Mouse (Mus musculus) small intestine, adult 2 months (tissue): ENCODE measurements around the gene Atp2b1. TPM values are rescaled to one million over a fixed set of nuclear protein-coding genes. Genes with fewer than 3 reads are reported as not detected.

Experiments
- H3K27ac ChIP-seq: fragments of 200-500 bp; 2 replicates; pipeline ENCODE4 v1.5.1; 2012; ENCODE audit warnings: low read depth, low read length, control low read depth, inconsistent platforms; ENCODE audit not compliant: insufficient read depth
- H3K27me3 ChIP-seq: fragments of 200-500 bp; 2 replicates; pipeline ENCODE4 v1.6.1; 2012; ENCODE audit warnings: mild to moderate bottlenecking, moderate library complexity, low read length, inconsistent platforms; ENCODE audit not compliant: control insufficient read depth, insufficient read depth
- H3K36me3 ChIP-seq: fragments of 200-500 bp; 2 replicates; pipeline ENCODE4 v1.6.1; 2012; ENCODE audit warnings: mild to moderate bottlenecking, low read length, control low read depth, inconsistent platforms; ENCODE audit not compliant: control insufficient read depth, insufficient read depth
- H3K4me1 ChIP-seq: fragments of 200-500 bp; 2 replicates; pipeline ENCODE4 v1.6.1; 2012; ENCODE audit warnings: low read length, inconsistent platforms, mixed read lengths; ENCODE audit not compliant: control insufficient read depth, insufficient read depth, insufficient read length
- H3K4me3 ChIP-seq: fragments of 200-500 bp; 2 replicates; pipeline ENCODE4 v1.5.1; 2012; ENCODE audit warnings: low read depth, mild to moderate bottlenecking, control low read depth, inconsistent platforms, low read length, moderate library complexity
- CTCF ChIP-seq: fragments of 200-500 bp; IDR thresholded peaks from 2 replicates; pipeline ENCODE4 v1.5.1; 2012; ENCODE audit warnings: low read depth, mild to moderate bottlenecking, control low read depth, inconsistent platforms, low read length, moderate library complexity, mixed read lengths; ENCODE audit not compliant: insufficient replicate concordance, insufficient read length; ENCODE audit errors: extremely low read depth
- POLR2A ChIP-seq: fragments of 200-500 bp; IDR thresholded peaks from 2 replicates; pipeline ENCODE4 v1.6.1; 2012; ENCODE audit warnings: low read depth, mild to moderate bottlenecking, control low read depth, inconsistent platforms, low read length, moderate library complexity
- WGBS: fragments of 180-500 bp; shearing (Covaris S2); methylation state at CpG from one replicate; pipeline ENCODE4 v1.1.7; 2018; 5-methylcytosine and 5-hydroxymethylcytosine counted together
- polyA plus RNA-seq: library from polyadenylated mRNA; depleted of rRNA; stranded (reverse); fragments of >200 nt; gene quantifications from 2 replicates; pipeline ENCODE4 v1.2.3, GENCODE M21; 2012; rRNA removed

Gene Atp2b1
- polyA plus RNA-seq, result 4.1 and 7.3 TPM in 2 replicates

- H3K36me3 ChIP-seq, result no peaks in the 10 kb centered on the region
- peak within 1 kb of the TSS; percentile 97 for H3K27ac ChIP-seq
- H3K4me3 ChIP-seq, result peak within 1 kb of the TSS; percentile 96
- H3K27me3 ChIP-seq, result no peaks in the 10 kb centered on the region
- whole genome bisulfite sequencing, result under 1% methylated on average over 109 of the region's 120 CpGs
- peak; percentile 88 for TF ChIP-seq POLR2A
- no peak for TF ChIP-seq CTCF
- H3K4me1 ChIP-seq, result no peaks in the 10 kb centered on the region
These were observed at the start of gene Atp2b1 for GRCm38 (mm10) chr10:98913961-98914809. TSS of gene Atp2b1 (plus strand) at chr10:98914406.

- Histone ChIP-seq H3K27me3 (no peaks in the 10 kb centered on the region), H3K36me3 (no peaks in the 10 kb centered on the region), H3K4me1 (peaks cover 8% of the 10 kb centered on the region; the same call in 1 of the 2 replicates), H3K4me3 (no peak overlapping the region), H3K27ac (peak overlapping the region; percentile 90)
- TF ChIP-seq CTCF (no peak), POLR2A (no peak)
- WGBS, result 52% methylated on average over 3 of the region's 3 CpGs
These were observed 49.4 kb upstream of the Atp2b1 start for GRCm38 (mm10) chr10:98864851-98865250.

GRCm38 (mm10) chr10:98866836-98867370 lies 47.3 kb upstream of the Atp2b1 start:
- no peak for TF ChIP-seq CTCF
- no peak for TF ChIP-seq POLR2A
- Histone ChIP-seq H3K27me3 (no peaks in the 10 kb centered on the region), H3K36me3 (no peaks in the 10 kb centered on the region), H3K27ac (no peak overlapping the region), H3K4me3 (no peak overlapping the region), H3K4me1 (peaks cover 8% of the 10 kb centered on the region; the same call in 1 of the 2 replicates)
- 98% methylated on average over 5 of the region's 5 CpGs for WGBS

GRCm38 (mm10) chr10:98868351-98868908 lies 45.8 kb upstream of the Atp2b1 start:
- Histone ChIP-seq H3K36me3 (no peaks in the 10 kb centered on the region), H3K27ac (peak overlapping the region; percentile 0; the same call in 1 of the 2 replicates), H3K4me3 (no peak overlapping the region), H3K4me1 (peaks cover 8% of the 10 kb centered on the region; the same call in 1 of the 2 replicates), H3K27me3 (no peaks in the 10 kb centered on the region)
- TF ChIP-seq POLR2A (no peak), CTCF (no peak)
- 45% methylated on average over 4 of the region's 4 CpGs for WGBS

GRCm38 (mm10) chr10:98877855-98878254 lies 36.4 kb upstream of the Atp2b1 start:
- 72% methylated on average over 3 of the region's 3 CpGs for WGBS
- Histone ChIP-seq H3K4me3 (no peak overlapping the region), H3K4me1 (no peaks in the 10 kb centered on the region), H3K36me3 (no peaks in the 10 kb centered on the region), H3K27ac (no peak overlapping the region; the same call in 1 of the 2 replicates), H3K27me3 (no peaks in the 10 kb centered on the region)
- TF ChIP-seq POLR2A (no peak), CTCF (no peak)

GRCm38 (mm10) chr10:98878636-98879035 lies 35.6 kb upstream of the Atp2b1 start:
- TF ChIP-seq POLR2A (no peak), CTCF (no peak)
- H3K27ac ChIP-seq, result no peak overlapping the region
- WGBS, result 77% methylated on average over 2 of the region's 2 CpGs
- H3K4me1 ChIP-seq, result no peaks in the 10 kb centered on the region
- no peaks in the 10 kb centered on the region for H3K36me3 ChIP-seq
- H3K4me3 ChIP-seq, result no peak overlapping the region
- H3K27me3 ChIP-seq, result no peaks in the 10 kb centered on the region

GRCm38 (mm10) chr10:98880057-98880456 lies 34.1 kb upstream of the Atp2b1 start:
- H3K36me3 ChIP-seq, result no peaks in the 10 kb centered on the region
- no peaks in the 10 kb centered on the region for H3K27me3 ChIP-seq
- H3K27ac ChIP-seq, result peak overlapping the region; percentile 46; the same call in 1 of the 2 replicates
- no peak overlapping the region for H3K4me3 ChIP-seq
- 64% methylated on average over 8 of the region's 8 CpGs for WGBS
- TF ChIP-seq POLR2A, result no peak
- no peaks in the 10 kb centered on the region for H3K4me1 ChIP-seq
